Mouse (Mus musculus) limb, embryonic 14.5 days (tissue): ENCODE results near the gene Galnt18. TPM values are rescaled to one million over a fixed set of nuclear protein-coding genes. Genes with fewer than 3 reads are reported as not detected.

Source experiments
- ATAC-seq: fragments of 200-750 bp; cut with Nextera tagmentation; 2 replicates; pipeline ENCODE4 v1.8.0; 2017; ENCODE audit warnings: low read depth, moderate number of reproducible peaks, moderate TSS enrichment; ENCODE audit not compliant: low FRiP score
- DNase-seq: peaks from one replicate; pipeline ENCODE4 v3.0.0-alpha.2; 2015; ENCODE audit warnings: low spot score
- H3K27ac ChIP-seq: fragments of 300-500 bp; sonication (generic); replicated peaks from 2 replicates; pipeline ENCODE4 v1.5.1; 2014; ENCODE audit warnings: low read depth, mild to moderate bottlenecking, low read length, moderate library complexity, mixed read lengths
- H3K27me3 ChIP-seq: fragments of 300-500 bp; sonication (generic); 2 replicates; pipeline ENCODE4 v1.6.1; 2014; ENCODE audit warnings: low read length, mixed read lengths; ENCODE audit not compliant: control insufficient read depth, insufficient read depth
- H3K36me3 ChIP-seq: fragments of 300-500 bp; sonication (generic); 2 replicates; pipeline ENCODE4 v1.6.1; 2014; ENCODE audit warnings: mild to moderate bottlenecking, low read length, moderate library complexity, mixed read lengths; ENCODE audit not compliant: control insufficient read depth, insufficient read depth
- H3K4me1 ChIP-seq: fragments of 300-500 bp; sonication (generic); 2 replicates; pipeline ENCODE4 v1.6.1; 2014; ENCODE audit warnings: antibody characterized with exemption, low read length, mixed read lengths; ENCODE audit not compliant: control insufficient read depth, insufficient read depth
- H3K4me2 ChIP-seq: fragments of 300-500 bp; sonication (generic); replicated peaks from 2 replicates; pipeline ENCODE4 v1.6.1; 2014; ENCODE audit warnings: low read depth, mild to moderate bottlenecking, low read length, moderate library complexity; ENCODE audit not compliant: severe bottlenecking
- H3K4me3 ChIP-seq: fragments of 300-500 bp; sonication (generic); replicated peaks from 2 replicates; pipeline ENCODE4 v1.5.1; 2014; ENCODE audit warnings: low read length
- H3K9ac ChIP-seq: fragments of 300-500 bp; sonication (generic); 2 replicates; pipeline ENCODE4 v1.6.1; 2014; ENCODE audit warnings: mild to moderate bottlenecking, low read depth, low read length, moderate library complexity; ENCODE audit not compliant: severe bottlenecking
- H3K9me3 ChIP-seq: fragments of 300-500 bp; sonication (generic); 2 replicates; pipeline ENCODE4 v1.6.1; 2016; ENCODE audit warnings: low read length; ENCODE audit not compliant: control insufficient read depth
- POLR2A ChIP-seq: fragments of 200-500 bp; IDR thresholded peaks from 2 replicates; pipeline ENCODE4 v1.8.0; 2012; ENCODE audit warnings: inconsistent platforms, mild to moderate bottlenecking, moderate library complexity, borderline replicate concordance; ENCODE audit not compliant: insufficient read depth, insufficient read length; ENCODE audit errors: extremely low read depth
- WGBS: fragments of 180-500 bp; shearing (Covaris S2); extraction: QIAGEN DNeasy Blood & Tissue Kit; methylation state at CpG from one replicate; pipeline ENCODE4 v1.1.7; 2014; 5-methylcytosine and 5-hydroxymethylcytosine counted together
- microRNA-seq: library from miRNA; unstranded; fragments of <30 nt; microRNA quantifications from one replicate; pipeline ENCODE4, GENCODE M21; 2016
- polyA plus RNA-seq, 2 experiments: library from polyadenylated mRNA; depleted of rRNA in 1 of 2; stranded (reverse) in 1 of 2; unstranded in 1 of 2; fragments of >200 nt; fragmentation: Nextera tagmentation in 1 of 2; extraction: Ambion mirVana in 1 of 2; gene quantifications; 2 replicates each; pipeline versions ENCODE4 v1.2.1 to v1.2.3; 2012 to 2014

The Galnt18 gene
- polyA plus RNA-seq, 2 experiments, result 19.1 to 24.7 TPM

DNA sequence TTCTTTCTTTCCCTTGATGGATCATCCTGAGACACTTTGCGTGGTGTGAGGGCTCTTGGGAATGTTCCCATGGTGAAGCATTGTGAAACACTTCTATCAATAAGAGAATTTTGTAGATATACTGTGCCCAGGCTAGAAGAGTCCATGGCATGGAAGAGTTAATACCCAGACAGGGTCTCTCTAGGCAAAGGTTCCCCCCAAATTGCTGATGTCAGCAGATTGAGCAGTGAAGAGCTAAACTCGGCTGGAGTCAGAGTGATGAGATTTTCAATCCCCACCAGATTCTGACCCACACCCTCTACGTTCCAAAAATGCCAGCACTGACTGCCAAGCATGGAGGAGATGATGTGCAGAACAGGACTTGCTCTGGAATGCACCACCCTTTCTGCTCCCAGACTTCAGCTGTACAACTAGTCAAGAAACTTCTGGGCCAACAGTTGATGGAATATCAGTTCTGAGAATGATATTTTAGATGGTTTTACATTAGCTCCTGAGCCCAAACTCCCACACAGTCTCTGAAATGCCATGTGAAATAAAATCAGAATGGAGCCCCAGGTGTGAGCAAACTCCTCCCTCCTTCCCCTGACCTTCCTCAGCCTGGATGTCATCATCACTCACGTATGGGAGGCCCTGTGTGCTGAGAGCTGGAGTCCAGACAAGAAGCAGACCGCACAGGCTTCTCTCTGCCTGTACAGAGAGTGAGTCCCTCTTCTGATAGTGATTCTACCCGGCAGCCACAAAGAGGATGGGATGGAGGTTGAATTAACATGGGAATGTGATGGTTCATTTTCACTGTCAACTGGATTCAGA lies 329.3 kb downstream of the Galnt18 start:
- Histone ChIP-seq H3K27ac (no peak overlapping the region), H3K9ac (no peak overlapping the region), H3K4me1 (no peaks in the 10 kb centered on the region; the same call in 1 of the 2 replicates), H3K9me3 (no peaks in the 10 kb centered on the region), H3K4me2 (no peak overlapping the region), H3K4me3 (no peak overlapping the region), H3K27me3 (no peaks in the 10 kb centered on the region), H3K36me3 (no peaks in the 10 kb centered on the region)
- no peak for TF ChIP-seq POLR2A
- ATAC-seq, result no peak
- DNase-seq, result no peak
- WGBS, result 57% methylated on average over 6 of the region's 6 CpGs

DNA sequence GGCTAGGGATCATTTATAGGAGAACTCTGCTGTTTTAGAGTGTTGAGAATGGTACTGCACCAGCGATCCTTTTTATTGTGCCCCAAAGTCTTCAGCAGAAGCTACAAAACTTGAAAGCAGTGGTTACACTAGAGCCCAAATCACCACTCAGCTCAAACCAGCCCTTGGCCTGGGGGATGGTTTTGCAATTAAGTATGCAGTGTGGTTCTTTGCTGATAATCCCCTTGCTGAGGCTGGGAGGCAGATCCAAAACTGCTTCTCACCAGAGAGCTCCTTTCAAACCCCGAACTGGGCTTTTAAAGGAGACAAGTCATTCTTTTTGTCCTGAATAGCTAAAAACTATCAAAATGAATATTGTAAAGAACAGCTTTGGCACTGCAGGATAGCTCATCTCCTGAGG lies 346.6 kb downstream of the Galnt18 start:
- H3K9me3 ChIP-seq, result no peaks in the 10 kb centered on the region
- H3K4me2 ChIP-seq, result no peak overlapping the region
- no peak for DNase-seq
- H3K4me3 ChIP-seq, result no peak overlapping the region
- no peak overlapping the region for H3K27ac ChIP-seq
- no peaks in the 10 kb centered on the region for H3K36me3 ChIP-seq
- no peak overlapping the region for H3K9ac ChIP-seq
- H3K27me3 ChIP-seq, result no peaks in the 10 kb centered on the region
- peaks cover 8% of the 10 kb centered on the region; the same call in 1 of the 2 replicates for H3K4me1 ChIP-seq
- no peak for ATAC-seq
- 25% methylated on average over 2 of the region's 2 CpGs for WGBS
- no peak for TF ChIP-seq POLR2A

DNA sequence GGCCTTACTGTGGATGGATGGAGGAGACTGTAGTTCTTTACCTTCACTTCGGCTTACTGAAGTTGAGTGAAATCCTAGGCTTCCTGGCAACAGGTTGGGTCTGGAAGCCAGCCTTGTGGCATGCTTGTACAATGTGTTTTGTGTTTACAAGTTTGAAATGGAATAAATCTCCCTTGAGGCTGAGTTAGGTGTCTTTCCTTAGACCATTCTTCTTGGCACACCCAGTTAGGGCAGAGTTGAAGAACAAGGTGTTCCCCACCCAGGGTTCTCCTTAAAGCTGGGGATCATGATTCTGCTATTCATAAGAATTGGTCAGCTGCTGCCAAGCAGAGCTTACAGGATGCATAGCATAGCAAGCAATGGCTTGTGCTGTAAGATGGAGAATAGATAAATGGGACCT lies 352.4 kb downstream of the Galnt18 start:
- Histone ChIP-seq H3K27ac (no peak overlapping the region), H3K27me3 (no peaks in the 10 kb centered on the region), H3K4me1 (no peaks in the 10 kb centered on the region), H3K36me3 (no peaks in the 10 kb centered on the region), H3K9me3 (no peaks in the 10 kb centered on the region), H3K9ac (no peak overlapping the region), H3K4me2 (no peak overlapping the region), H3K4me3 (no peak overlapping the region)
- TF ChIP-seq POLR2A, result no peak
- no peak for ATAC-seq
- WGBS, result 85% methylated on average over 1 of the region's 1 CpGs
- DNase-seq, result no peak

Small RNA genes within 50 kb of the gene (microRNA-seq; reads per million reads assigned to microRNA genes)
- gene Gm25787, result not detected

Other genes starting within 250 kb of the Galnt18 start
- 42.0 and 51.9 TPM in 2 replicates for gene Usp47, start 243.5 kb upstream of the Galnt18 start, polyA plus RNA-seq (2012; rRNA removed)
- gene Usp47, start 243.5 kb upstream of the Galnt18 start, polyA plus RNA-seq (2014; fragmentation: Nextera tagmentation; extraction: Ambion mirVana), result 81.2 and 89.5 TPM in 2 replicates